Mouse (Mus musculus) ES-E14 (cell line): ENCODE measurements around the gene Rpgrip1l. TPM values are rescaled to one million over a fixed set of nuclear protein-coding genes. Genes with fewer than 3 reads are reported as not detected.

Experiments used
- DNase-seq: peaks from one replicate; pipeline ENCODE4 v3.0.0-alpha.2; 2013; ENCODE audit warnings: low read depth, low spot score
- H3K27ac ChIP-seq: 2 replicates; pipeline ENCODE4 v1.5.1; 2012; ENCODE audit warnings: low read depth, mild to moderate bottlenecking, low read length, moderate library complexity, mixed read lengths; ENCODE audit not compliant: poor library complexity, insufficient read depth, severe bottlenecking
- H3K36me3 ChIP-seq: 2 replicates; pipeline ENCODE4 v1.6.1; 2012; ENCODE audit warnings: mild to moderate bottlenecking, low read length, moderate library complexity, mixed read lengths; ENCODE audit not compliant: control insufficient read depth, poor library complexity, insufficient read depth, severe bottlenecking
- H3K4me1 ChIP-seq, 2 experiments: fragments of 150-350 bp in 1 of 2; sonication (generic) in 1 of 2; 2 replicates each; pipeline ENCODE4 v1.6.1; 2012; ENCODE audit warnings: low read length in 2 of 2, mild to moderate bottlenecking in 1 of 2, mixed read lengths in 1 of 2; ENCODE audit not compliant: control insufficient read depth in 2 of 2, insufficient read depth in 2 of 2, poor library complexity in 1 of 2
- H3K4me3 ChIP-seq, 2 experiments: fragments of 150-350 bp in 1 of 2; sonication (generic) in 1 of 2; 2 replicates each; pipeline ENCODE4 v1.5.1; 2012; ENCODE audit warnings: low read length in 2 of 2, low read depth in 1 of 2, mild to moderate bottlenecking in 1 of 2, mixed read lengths in 1 of 2; ENCODE audit not compliant: insufficient read depth in 1 of 2, poor library complexity in 1 of 2, severe bottlenecking in 1 of 2
- H3K9ac ChIP-seq: 2 replicates; pipeline ENCODE4 v1.6.1; 2012; ENCODE audit warnings: low read depth, mild to moderate bottlenecking, low read length, mixed read lengths; ENCODE audit not compliant: poor library complexity, insufficient read depth, severe bottlenecking
- H3K9me3 ChIP-seq: fragments of 150-350 bp; sonication (generic); 2 replicates; pipeline ENCODE4 v1.6.1; 2012; ENCODE audit warnings: low read depth, mild to moderate bottlenecking, low read length; ENCODE audit not compliant: control insufficient read depth, insufficient read depth
- CHD2 ChIP-seq: IDR thresholded peaks from 2 replicates; pipeline ENCODE4 v1.6.1; 2014; ENCODE audit warnings: mild to moderate bottlenecking, low read depth, low read length, inconsistent platforms
- HCFC1 ChIP-seq: IDR thresholded peaks from 2 replicates; pipeline ENCODE4 v1.6.1; 2012; ENCODE audit warnings: low read length, inconsistent platforms, borderline replicate concordance; ENCODE audit not compliant: insufficient read depth
- MAFK ChIP-seq: IDR thresholded peaks from 2 replicates; pipeline ENCODE4 v1.6.1; 2014; ENCODE audit warnings: mild to moderate bottlenecking, low read depth, low read length, inconsistent platforms; ENCODE audit not compliant: insufficient read depth
- ZC3H11A ChIP-seq: IDR thresholded peaks from 2 replicates; pipeline ENCODE4 v1.6.1; 2012; ENCODE audit warnings: low read depth, mild to moderate bottlenecking, inconsistent platforms, low read length, borderline replicate concordance
- ZNF384 ChIP-seq: IDR thresholded peaks from 2 replicates; pipeline ENCODE4 v1.6.1; 2012; ENCODE audit warnings: low read depth, low read length, inconsistent platforms
- in situ Hi-C, 2 experiments: fragments of 600-800 bp; cut with MboI; formaldehyde crosslinking; loops; one replicate each; pipeline ENCODE4 v1.15.1; 2025; ENCODE audit warnings: low sequenced_read_pairs in 2 of 2, inconsistent platforms in 1 of 2; ENCODE audit not compliant: unreplicated experiment in 2 of 2
- total RNA-seq: library from RNA; depleted of rRNA; stranded (reverse); fragments of 300-350 nt; gene quantifications from 2 replicates; pipeline ENCODE4 v1.2.3, GENCODE M21; 2012

Gene Rpgrip1l
- total RNA-seq, 1 experiment: 2.7 TPM

GRCm38 (mm10) chr8:91357493-91358014 is 44.5 kb upstream of the Rpgrip1l start:
- H3K27ac ChIP-seq: no peak overlapping the region
- no peak for DNase-seq
- in situ Hi-C loops: no loop called here
- TF ChIP-seq MAFK: no peak
- TF ChIP-seq ZNF384: no peak
- no peak for TF ChIP-seq CHD2
- no peak for TF ChIP-seq HCFC1
- no peak for TF ChIP-seq ZC3H11A
- no peaks in the 10 kb centered on the region for H3K9me3 ChIP-seq
- no peaks in the 10 kb centered on the region for H3K36me3 ChIP-seq
- no peak overlapping the region for H3K4me3 ChIP-seq
- no peak overlapping the region for H3K9ac ChIP-seq
- H3K4me1 ChIP-seq: 0 out of 4 replicates have a peak, but pooled peaks cover 0 to 2% of the 10 kb centered on the region in 2 experiments

- TF ChIP-seq HCFC1: no peak
- TF ChIP-seq ZNF384: no peak
- no peak for TF ChIP-seq ZC3H11A
- no peak for TF ChIP-seq CHD2
- TF ChIP-seq MAFK: no peak
- no peak overlapping the region for H3K27ac ChIP-seq
- 0 out of 4 replicates have a peak, but pooled peaks cover 0 to 2% of the 10 kb centered on the region in 2 experiments for H3K4me1 ChIP-seq
- in situ Hi-C loops: no loop called here
- no peaks in the 10 kb centered on the region for H3K9me3 ChIP-seq
- H3K36me3 ChIP-seq: no peaks in the 10 kb centered on the region
- H3K9ac ChIP-seq: no peak overlapping the region
- no peak for DNase-seq
- H3K4me3 ChIP-seq: no peak overlapping the region
Observed at GRCm38 (mm10) chr8:91355956-91356699, 43.1 kb upstream of the Rpgrip1l start.

DNA sequence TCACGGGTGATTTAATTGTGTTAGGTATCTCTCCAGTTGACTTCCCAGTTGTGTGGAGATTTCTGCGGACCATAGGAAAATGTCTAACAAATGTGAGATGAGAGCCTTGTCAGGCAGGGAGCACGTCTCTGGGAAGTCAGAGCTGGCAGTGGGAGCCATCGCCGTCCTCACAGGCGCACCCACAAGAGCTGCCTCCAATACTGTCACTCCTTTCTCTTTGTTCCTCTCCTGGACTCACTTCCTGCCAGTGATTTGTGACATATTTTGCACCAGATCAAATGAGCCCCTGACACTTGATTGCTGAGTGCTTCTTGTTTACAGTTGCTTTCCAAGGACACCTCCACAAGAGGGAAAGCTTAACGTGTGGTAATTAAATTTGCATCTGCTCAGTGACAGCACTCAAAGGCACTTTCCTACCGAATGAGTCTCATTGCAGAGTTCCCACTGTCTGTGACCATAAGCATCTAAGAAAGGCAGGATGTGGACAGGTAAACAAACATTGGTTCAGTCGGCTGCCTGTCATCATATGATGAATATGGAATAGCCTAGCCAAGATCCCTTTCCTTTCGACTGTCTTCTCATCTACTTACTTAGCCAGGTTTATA is 42.3 kb upstream of the Rpgrip1l start:
- TF ChIP-seq CHD2 (no peak), HCFC1 (no peak), ZNF384 (no peak)
- no peak for DNase-seq
- Histone ChIP-seq H3K4me3 (no peak overlapping the region), H3K4me1 (0 out of 4 replicates have a peak, but pooled peaks cover 0 to 2% of the 10 kb centered on the region in 2 experiments), H3K9ac (no peak overlapping the region), H3K27ac (no peak overlapping the region), H3K9me3 (no peaks in the 10 kb centered on the region), H3K36me3 (no peaks in the 10 kb centered on the region)
- in situ Hi-C loops: no loop called here

GRCm38 (mm10) chr8:91353907-91354306 is 40.8 kb upstream of the Rpgrip1l start:
- in situ Hi-C loops: no loop called here
- H3K4me1 ChIP-seq: 0 out of 4 replicates have a peak, but pooled peaks cover 0 to 2% of the 10 kb centered on the region in 2 experiments
- TF ChIP-seq HCFC1 (no peak), ZNF384 (no peak), MAFK (no peak), CHD2 (no peak), ZC3H11A (no peak)
- no peaks in the 10 kb centered on the region for H3K9me3 ChIP-seq
- no peaks in the 10 kb centered on the region for H3K36me3 ChIP-seq
- no peak overlapping the region for H3K9ac ChIP-seq
- H3K4me3 ChIP-seq: no peak overlapping the region
- no peak for DNase-seq
- H3K27ac ChIP-seq: no peak overlapping the region
